Mouse (Mus musculus) stomach, postnatal 0 days (tissue): ENCODE results near the gene Fads3.

Experiments used
- CTCF ChIP-seq: IDR thresholded peaks from 2 replicates; pipeline ENCODE4 v1.5.1; 2016; ENCODE audit warnings: antibody characterized with exemption, low read depth, mild to moderate bottlenecking, moderate library complexity
- EP300 ChIP-seq: optimal IDR thresholded peaks from 2 replicates; pipeline ENCODE3; 2016; ENCODE audit warnings: antibody characterized with exemption

GRCm38 (mm10) chr19:10073145-10073544, 31.8 kb downstream of the Fads3 start:
- TF ChIP-seq CTCF: no peak
- no peak for TF ChIP-seq EP300
